Mouse (Mus musculus): ENCODE data around the gene Abhd12.

Gene Abhd12

GRCm38 (mm10) chr2:150847436-150847995 is 57.0 kb downstream of the Abhd12 start:
- no peak for DNase-seq

- DNase-seq, result no peak
Measured at GRCm38 (mm10) chr2:150844798-150845197, 59.7 kb downstream of the Abhd12 start.

GRCm38 (mm10) chr2:150842049-150842461 is 62.5 kb downstream of the Abhd12 start:
- no peak for DNase-seq

- DNase-seq, result no peak
Measured at GRCm38 (mm10) chr2:150841109-150841508, 63.4 kb downstream of the Abhd12 start.

GRCm38 (mm10) chr2:150839686-150840471 is 64.7 kb downstream of the Abhd12 start:
- no peak for DNase-seq

GRCm38 (mm10) chr2:150837781-150838180 is 66.8 kb downstream of the Abhd12 start:
- no peak for DNase-seq

GRCm38 (mm10) chr2:150836906-150837305 is 67.6 kb downstream of the Abhd12 start:
- DNase-seq, result no peak

- DNase-seq, result no peak
Measured at GRCm38 (mm10) chr2:150835975-150836374, 68.6 kb downstream of the Abhd12 start.

- no peak for DNase-seq
Measured at GRCm38 (mm10) chr2:150834616-150835015, 69.9 kb downstream of the Abhd12 start.

GRCm38 (mm10) chr2:150832029-150832428 is 72.5 kb downstream of the Abhd12 start:
- DNase-seq, result no peak

- no peak for DNase-seq
Measured at GRCm38 (mm10) chr2:150830911-150831441, 73.6 kb downstream of the Abhd12 start.

GRCm38 (mm10) chr2:150830011-150830410 is 74.5 kb downstream of the Abhd12 start:
- no peak for DNase-seq

- no peak for DNase-seq
Measured at GRCm38 (mm10) chr2:150828654-150829053, 75.9 kb downstream of the Abhd12 start.

- no peak for DNase-seq
Measured at GRCm38 (mm10) chr2:150828164-150828563, 76.4 kb downstream of the Abhd12 start.

- DNase-seq, result no peak
Measured at GRCm38 (mm10) chr2:150826426-150826825, 78.1 kb downstream of the Abhd12 start.

GRCm38 (mm10) chr2:150822987-150823386 is 81.6 kb downstream of the Abhd12 start:
- DNase-seq, result no peak

- DNase-seq, result no peak
Measured at GRCm38 (mm10) chr2:150820720-150821119, 83.8 kb downstream of the Abhd12 start.

- DNase-seq, result no peak
Measured at GRCm38 (mm10) chr2:150818742-150819141, 85.8 kb downstream of the Abhd12 start.

GRCm38 (mm10) chr2:150816676-150817402 is 87.7 kb downstream of the Abhd12 start:
- no peak for DNase-seq

GRCm38 (mm10) chr2:150812816-150813215 is 91.7 kb downstream of the Abhd12 start:
- no peak for DNase-seq

GRCm38 (mm10) chr2:150810603-150811002 is 93.9 kb downstream of the Abhd12 start:
- DNase-seq, result no peak

- DNase-seq, result no peak
Measured at GRCm38 (mm10) chr2:150808812-150809211, 95.7 kb downstream of the Abhd12 start.

GRCm38 (mm10) chr2:150808381-150808780 is 96.2 kb downstream of the Abhd12 start:
- DNase-seq, result no peak

- no peak for DNase-seq
Measured at GRCm38 (mm10) chr2:150803035-150803434, 101.5 kb downstream of the Abhd12 start.
